Mouse (Mus musculus): ENCODE measurements at regions not wholly inside any gene's neighbourhood (a gene's known extent, or its start where the extent isn't known, plus 50 kb on each side); places are given as distances from the start of the nearest gene placed in this dataset.

DNA sequence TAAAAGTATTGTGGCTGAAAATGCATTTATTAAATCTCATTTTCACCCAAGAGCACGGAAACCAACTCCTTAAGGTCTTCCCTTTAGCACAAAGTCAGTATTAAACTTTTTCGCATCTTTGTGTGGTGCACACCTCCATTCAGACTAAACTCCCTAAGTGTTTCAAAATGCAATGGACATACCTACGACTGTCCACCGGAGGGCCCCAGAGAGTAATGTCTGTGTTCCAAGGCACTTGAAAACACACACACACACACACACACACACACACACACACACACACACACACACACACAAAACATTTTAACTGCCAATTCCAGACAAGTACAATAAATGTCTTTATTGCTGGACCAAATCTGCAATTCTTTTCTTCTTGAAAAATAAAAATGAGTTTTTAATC, 243.7 kb downstream of the Foxa2 start:
- peak; percentile 30 for DNase-seq

DNA sequence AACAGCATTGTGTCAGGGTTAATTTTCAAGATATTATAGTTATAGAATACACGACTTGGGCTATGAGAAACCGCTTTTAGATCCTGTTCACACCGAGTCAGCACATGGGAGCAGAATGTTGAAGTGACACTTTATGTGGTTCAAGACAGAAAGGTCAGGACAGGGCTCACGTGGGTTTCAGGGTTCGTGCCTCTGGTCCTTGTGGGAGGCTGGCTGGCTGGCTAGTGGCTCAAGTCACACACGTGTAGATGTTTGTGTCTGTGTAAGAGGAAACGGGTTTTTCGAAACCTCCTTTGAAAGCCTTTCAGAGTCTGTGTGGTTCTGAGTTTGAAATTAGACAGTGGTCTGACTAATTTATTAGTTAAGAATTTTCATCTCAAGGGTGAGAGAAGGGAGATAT, 255.3 kb downstream of the Foxa2 start:
- no peak for DNase-seq

DNA sequence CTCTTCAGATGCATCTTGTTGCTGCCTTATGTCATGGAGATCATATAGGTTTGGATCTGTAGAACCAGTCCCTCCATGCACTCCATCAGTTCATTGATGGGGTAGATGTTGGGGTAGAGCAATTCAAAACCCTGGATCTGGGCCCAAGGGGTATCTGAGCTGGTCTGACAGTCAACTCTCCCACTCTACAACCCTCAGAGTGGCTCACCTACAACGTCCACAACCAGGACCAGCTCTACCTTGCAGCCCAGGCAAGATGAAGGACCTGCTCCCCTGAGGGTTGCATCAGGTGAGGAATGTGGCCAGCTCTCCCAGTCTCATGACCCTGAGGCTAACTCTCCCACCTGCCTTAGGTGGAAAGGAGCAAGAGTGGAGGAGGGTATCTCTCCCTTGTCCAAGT, 256.9 kb downstream of the Foxa2 start:
- DNase-seq: no peak

DNA sequence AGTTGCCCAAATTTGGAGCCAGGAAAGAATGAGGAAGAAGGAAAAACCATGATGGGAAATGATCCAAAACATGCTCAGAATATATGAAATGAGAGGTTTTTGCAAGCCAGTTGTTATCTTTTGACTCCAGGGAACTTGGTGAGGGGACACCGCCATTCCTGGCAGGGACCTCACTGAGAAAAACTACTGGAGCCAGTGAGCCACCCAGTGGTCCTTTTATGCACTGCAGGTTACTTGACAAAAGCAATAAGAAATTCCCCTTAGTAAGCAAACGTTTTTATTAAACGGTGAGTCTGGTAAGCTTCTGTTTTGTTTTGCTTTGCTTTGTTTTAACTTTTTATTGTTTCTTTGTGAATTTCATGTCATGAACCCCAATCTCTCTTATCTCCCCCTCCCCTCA, 257.5 kb downstream of the Foxa2 start:
- DNase-seq: peak; percentile 52

DNA sequence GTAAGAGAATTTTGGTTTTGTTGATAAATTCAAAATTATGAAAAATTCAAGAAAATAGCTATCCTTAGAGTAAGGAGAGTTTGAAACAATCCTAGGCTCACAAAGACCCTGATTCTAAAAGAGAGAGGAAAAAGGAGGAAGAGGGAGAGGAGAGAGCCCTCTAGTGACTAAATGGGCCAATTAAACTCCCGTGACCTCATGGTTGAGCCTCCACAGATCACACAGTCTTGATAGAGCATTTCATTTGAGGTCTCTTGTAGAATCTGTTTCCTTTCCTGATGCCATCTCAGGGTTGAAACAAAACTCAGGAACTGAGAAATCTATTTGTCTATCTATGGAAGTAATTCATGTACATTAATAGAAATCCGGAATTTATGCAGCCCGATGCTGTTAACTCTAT, 258.8 kb downstream of the Foxa2 start:
- no peak for DNase-seq

DNA sequence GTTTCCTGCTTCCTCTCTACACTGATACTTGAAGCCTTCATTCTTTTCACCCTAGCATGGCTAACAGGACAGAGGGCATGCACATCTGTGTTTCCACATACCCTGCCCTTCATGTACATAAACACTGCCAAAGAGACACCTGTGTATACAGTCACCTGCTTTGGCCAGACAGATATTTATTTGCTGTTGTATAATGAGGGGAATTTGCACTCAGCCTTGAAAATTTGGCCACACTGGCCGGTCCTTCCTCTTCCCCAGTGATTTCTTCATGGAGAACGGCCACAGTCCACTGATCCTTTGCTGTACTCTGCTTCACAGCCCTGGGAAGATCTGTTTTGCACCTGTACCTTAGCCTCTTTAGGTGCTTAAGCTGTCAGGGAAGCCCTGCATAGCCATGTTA, 264.3 kb downstream of the Foxa2 start:
- no peak for DNase-seq

DNA sequence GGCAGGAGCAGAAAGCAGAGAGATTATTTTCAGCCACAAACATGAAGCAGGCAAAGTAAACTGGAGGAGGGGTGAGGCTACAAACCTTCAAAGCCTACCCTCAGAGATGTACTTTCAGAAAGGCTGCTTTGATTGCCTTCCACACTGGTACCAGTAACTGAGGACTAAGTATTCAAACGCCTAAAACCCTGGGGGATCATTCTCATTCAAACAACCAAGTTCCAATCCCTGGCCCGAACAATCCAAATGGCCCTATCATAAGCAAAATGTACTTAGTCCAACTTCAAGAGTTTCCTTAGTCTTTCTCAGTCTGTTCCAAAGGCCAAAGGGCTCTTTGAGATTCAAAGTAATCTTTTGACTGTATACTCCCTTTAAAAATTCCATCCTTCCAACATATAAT, 270.5 kb downstream of the Foxa2 start:
- DNase-seq: no peak

DNA sequence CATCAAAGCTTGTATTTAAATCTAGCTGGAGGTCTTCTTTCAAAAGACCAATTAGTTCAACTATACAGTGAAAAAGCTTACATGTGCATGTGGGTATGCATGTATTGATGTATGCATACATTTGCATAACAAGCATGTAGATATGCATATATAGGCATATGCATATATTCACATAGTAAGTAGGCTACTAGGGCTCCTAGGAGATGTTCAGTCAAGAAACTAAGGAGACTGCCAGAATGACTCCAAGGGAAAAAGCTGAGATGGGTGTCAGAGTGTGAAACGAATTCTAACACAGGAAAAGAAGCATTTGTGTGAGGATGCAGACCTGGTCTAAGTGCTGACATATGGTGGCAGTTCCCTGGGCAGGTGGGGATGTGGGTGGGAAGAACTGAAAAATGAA, 274.2 kb downstream of the Foxa2 start:
- no peak for DNase-seq

DNA sequence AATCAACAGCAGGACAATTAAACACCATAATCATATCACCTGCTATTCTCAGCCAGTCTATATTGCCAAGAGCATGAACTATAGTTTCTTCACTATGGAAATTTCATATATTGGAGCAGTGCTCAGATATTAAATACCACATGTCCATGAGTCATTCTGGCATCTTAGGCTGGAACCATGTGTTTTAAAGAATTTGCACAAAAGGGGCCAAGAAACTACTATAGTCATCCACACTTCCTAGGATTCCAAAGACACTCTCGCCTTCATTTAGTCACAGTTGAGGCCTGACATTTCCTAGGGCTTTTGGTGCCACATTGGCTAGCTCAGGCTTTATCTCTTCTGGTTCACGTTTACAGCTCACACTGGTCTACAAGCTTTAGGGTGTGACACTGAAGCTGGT, 293.7 kb downstream of the Foxa2 start:
- no peak for DNase-seq

DNA sequence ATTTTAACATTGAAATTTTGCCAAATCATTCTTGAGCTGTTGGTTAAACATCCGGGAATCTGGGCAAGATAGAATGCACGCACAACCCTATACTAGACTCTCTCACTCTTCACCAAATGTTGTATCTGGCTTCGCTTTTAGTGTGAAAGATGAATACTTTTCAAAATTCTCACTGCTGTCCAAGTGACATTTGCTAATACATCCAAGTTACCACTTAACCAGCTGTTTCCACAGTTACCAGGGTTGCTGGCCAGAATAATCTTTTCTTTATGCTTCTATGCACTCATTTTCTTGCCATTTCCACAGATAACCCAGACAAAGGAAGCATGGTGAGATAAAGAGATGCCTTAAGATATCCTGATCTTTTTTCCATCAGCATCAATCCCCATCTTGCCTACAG, 294.9 kb downstream of the Foxa2 start:
- DNase-seq: no peak

DNA sequence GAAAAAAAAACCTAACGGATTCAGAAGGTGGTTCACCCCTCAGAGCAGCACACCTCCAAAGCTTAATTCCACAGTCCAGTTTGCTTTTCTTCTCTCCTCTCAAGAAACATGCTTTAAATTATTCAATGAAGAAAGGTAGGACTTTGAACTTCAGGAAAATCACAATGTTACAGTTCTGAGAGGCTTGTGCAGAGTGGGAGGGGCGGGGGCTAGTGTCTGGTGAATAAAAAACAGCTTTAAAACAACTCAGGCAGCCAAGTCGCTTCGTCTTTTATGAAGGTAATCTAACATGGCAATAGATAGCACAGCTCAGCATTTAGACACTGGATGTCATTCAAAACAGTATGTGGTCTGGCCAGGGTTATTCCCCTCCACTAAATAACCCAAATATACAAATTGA, 298.8 kb downstream of the Foxa2 start:
- DNase-seq: no peak

DNA sequence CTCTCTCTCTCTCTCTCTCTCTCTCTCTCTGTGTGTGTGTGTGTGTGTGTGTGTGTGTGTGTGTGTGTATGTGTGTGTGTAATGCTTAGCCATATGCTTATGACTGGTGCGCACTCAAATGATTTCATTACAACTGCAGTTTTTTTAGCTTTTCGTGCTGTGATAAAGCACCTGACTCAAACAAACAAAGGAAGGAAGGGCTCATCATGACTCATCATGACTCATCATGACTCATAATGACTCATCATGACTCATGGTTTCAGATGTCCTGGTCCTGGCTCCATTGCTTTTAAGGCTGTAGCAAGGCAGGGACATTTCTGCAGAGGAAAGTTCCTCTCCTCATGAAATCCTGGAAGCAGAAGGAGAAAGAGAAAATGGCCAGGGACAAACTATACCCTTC, 302.9 kb downstream of the Foxa2 start:
- DNase-seq: no peak

DNA sequence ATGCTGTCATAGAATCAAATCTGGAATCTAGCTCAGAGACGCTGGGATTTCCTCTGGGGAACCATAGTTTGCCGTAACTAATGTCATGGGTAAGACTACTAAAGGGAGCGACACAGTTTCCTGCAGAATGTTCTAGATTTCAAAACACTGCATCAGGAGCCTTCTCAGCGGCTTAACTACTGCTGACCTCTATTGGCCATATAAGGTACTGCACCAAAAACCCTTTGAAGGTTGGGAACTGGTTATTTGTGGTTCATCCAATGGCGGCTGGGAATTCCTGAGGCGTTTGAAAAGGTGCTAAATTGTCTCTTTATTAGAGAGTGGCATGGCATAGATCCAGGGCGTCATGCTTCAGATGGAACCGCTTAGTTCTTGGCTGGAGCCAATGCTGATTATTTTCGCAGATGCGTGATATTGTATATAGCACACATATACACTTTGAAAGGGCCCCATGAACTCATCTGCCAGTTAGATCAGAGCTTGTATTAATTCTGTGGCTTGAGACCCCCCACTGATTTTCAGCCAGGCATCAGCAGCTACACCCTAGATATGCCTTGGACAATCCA, 308.4 kb downstream of the Foxa2 start:
- DNase-seq: no peak

DNA sequence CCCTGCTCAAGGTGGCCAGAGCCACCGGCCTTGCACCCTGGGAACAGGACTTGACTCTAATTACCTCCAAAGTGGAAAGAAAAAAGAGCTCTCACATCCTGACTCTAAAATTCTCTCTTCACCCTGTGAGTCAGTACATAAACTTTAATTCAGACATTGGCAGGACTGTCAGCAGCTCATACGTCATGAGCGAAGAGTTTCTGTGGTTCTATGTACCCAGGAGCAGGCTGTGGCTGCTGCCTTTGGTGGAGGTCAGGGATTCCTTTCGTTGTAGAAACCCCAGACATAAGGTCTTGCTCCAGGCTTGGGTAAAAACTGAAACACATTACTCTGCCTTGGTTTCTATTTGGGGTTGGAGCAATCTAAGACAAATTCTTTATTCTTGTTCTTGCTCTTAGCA, 319.4 kb downstream of the Foxa2 start:
- no peak for DNase-seq

DNA sequence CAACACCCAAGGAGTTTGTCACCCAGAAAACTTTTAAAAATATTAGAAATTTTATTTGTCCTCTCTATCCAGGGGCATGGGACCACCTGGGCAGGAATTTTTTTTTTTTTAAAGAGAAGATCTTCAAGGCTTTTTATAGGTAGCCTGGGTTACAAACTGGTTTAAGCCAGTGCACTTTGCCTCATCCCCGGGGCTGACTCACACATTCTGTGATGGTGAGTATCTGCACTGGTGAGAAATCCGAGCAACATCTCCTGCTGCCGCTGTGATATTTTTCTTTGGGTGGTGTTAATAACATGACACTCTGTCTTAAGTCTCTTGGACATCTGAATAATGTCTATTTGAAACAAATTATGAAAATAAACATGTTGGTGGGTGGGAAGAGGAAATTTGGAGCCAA, 327.8 kb downstream of the Foxa2 start:
- DNase-seq: no peak

DNA sequence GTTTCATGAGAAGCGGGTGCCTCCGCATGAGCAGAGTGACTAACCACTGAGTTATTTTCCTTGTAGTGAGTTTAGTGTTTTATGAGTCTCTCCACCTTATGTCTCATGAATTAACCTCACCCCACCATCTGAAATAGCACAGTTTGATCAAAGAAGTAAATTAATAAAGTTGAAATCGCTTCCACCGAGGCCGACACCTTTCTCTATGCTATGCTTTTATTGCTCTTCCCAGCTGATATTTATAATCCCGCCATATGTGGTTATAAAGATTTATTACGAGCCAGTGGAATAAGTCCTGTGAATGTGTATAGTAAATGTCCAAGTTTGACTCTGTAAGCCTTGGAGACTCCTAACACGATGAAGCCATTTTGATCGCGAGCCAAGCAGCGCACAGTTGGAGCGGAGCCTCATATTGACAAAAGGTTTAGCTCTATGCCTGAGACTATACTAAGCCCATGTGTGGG, 329.3 kb downstream of the Foxa2 start:
- no peak for DNase-seq

DNA sequence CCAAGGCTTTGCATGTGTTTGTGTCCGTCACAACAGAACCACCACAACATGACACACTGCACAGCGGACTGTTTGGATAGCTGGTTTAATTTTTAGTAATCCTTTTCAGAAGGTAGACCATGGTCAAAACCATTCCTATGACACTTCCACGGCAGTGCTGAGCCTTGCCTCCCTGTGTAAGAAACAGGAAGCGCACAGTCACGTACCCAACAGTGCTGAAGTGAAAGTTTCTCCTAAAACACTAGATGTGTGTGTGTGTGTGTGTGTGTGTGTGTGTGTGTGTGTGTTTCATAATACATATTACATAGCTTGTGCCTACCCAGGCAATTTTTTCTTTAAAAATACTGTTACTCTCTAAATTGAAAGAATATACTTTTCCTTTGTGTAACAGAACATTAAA, 331.0 kb downstream of the Foxa2 start:
- DNase-seq: no peak

DNA sequence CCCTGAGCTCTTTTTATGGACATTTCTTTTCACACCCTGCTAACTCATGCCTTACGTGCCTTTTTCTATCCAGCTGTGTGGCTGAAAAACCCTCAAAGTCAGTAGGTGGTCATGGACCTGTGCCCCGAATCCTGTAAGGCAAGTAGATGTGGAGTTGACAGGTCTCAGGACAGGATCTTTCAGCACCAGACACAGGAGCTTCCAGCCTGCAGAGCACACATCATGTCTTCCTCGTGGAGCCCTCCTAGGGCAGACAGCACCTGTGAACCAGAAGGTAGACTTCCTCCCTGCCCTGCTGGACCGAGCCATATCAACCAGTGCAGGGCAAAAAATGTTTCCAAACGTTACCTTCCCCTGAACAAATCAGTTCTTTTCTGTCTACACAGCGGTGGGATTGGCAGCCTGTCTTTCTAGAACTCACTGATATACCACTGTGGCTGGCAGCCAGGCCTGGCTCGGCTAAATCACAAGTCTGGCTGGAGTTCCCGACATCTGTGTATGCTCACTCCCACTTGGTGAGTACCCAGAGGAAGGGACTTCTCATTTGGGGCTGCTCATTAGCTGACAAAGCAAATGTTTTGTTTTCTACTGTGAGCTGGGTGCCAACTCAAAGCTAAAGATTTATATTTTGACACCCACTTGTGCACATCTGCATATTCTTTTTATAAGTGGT, 336.0 kb downstream of the Foxa2 start:
- no peak for DNase-seq

DNA sequence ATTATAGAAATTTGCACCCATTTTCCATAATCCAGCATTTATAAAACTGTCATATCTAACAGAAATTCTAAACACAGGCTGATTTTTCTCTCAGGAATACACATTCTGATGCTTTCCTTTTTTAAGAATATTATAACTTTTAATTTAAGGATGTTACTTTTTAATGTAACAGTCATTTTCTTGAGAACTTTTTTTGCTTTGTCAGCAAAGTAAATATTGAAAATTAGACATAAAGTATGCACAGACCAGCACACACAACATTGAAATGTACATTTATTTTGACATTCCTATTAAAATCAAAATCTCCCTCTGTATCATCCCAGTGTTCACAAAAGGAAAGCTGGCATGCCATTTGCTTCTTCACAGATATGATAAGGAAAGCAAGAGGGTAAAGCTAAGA, 337.0 kb downstream of the Foxa2 start:
- no peak for DNase-seq

DNA sequence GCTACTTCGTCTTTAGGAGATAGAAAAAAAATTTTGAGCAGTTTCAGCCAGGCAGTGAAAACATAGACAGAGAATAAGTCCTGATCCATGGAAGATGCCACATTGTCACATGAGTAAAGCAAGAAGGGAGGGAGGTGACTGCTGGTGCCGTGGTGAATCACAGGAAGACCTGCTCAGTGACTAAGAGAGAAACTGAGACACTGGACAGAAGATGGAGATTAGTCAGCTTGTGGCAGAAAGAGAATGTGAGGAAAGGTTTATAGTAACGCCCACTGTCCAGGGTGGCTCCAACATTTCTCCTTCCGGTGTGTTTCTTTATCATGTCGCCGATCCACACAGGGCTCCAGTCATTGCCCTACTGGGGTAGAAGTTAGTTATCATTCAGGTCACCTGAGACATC, 339.6 kb downstream of the Foxa2 start:
- DNase-seq: no peak

DNA sequence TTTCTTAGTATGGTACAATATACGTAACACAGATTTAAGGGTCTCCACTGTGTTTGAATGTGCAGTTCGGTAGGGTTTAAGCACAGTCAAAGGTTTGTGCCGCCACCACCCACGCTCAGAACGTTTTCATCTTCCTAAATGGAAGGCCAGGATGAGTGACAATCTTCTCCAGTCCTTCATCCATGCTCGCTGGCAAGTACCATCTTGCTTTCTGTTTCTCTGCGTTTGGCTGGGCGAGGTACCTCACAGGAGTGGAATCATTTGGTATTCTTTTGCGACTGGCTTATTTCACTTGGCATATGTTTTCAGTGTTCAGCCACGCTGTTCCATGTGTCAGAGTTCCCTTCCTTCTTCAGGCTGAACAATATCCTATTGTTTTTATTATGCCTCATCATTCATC, 342.3 kb downstream of the Pax1 start:
- no peak for DNase-seq

DNA sequence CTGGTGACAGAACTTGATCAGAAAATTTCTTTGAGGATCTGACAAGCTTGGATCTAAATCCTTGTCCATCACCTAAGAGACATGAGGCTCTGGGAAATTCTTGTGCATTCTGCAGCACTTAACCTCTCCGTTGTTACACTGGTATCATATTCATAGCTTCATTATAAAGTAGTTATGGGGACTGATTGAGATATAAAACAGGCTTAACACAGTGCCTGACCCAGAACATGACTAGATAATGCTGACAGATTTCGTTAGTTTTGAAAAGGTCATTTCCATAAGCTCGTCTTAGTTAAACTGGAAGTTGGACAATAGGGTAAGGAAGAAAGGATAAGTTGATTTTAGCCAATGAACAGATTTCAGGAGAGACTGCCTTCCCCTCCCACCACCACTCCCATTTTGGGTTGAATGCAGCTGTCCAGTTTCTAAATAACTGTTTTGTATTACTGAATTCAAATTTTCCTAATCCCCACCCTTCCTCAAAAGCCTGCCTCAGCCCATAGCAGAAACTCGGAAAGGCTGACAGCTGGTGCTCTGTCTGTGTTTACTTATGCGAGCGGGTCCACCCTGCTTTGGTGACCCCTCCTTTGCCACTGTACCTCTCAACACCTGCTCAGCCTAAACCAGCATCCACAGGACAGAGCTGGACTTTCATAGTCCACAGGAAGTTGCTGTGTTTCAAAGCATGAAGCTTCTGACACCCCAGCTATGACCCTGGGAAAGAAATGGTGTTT, 340.8 kb downstream of the Pax1 start:
- no peak for DNase-seq

DNA sequence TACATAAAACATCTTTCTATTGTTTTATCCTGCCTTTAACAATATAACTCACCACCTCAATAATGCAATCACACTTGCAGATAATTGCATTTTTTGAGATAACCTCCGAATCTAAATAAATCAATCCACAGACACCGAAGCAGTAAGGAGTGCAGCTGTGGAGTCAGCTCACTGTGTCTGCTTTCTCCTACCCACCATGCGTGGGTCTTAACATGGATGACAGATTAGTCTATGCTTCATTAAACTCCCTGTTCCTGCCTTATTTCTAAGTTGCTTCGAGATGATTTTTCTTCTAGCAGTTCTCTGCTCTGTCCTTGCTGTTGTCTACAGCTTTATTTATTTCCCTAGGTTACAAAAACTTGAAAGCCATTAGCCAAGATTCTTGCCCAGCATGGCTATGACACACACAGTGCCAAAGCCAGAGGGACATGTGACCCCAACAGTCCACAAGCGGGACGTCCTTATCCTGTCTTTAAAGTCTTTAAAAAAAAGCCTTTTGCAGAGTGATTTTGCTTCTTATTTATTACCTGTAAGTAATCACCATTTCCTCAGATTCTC, 337.9 kb downstream of the Pax1 start:
- DNase-seq: no peak

DNA sequence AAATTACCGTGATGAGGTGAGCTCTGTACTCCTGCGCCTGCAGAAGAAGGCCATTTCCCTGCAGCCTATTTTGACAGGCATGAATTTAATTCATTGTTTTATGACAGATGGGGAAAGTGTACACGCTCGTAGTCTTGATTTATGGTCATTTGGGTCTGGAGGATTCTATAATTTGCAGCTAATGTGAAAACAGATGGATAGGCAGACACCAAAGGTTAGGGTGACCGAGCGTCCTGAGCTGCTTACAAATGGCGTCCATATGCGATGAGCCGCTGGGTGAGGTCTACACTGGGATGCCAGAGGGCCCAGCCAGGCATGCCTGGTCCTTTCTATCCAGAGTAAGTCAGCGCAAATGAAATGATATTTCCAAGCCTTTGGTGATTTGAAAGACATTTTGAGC, 330.2 kb downstream of the Pax1 start:
- no peak for DNase-seq

All from adrenal gland, postnatal 25 days (tissue).